Mouse (Mus musculus) left cerebral cortex, postnatal 14 days (tissue): ENCODE results near the gene Glipr1l2. TPM values are rescaled to one million over a fixed set of nuclear protein-coding genes. Genes with fewer than 3 reads are reported as not detected.
"Not testable (repeated sequence)": the region's sequence is repeated elsewhere in the genome, so short reads cannot be mapped to it uniquely, and the experiment has no call there.

Experiments
- DNase-seq, 2 experiments: peaks; one replicate each; pipeline ENCODE4 v3.0.0; 2021 to 2022; ENCODE audit warnings: low spot score in 2 of 2, mixed read lengths in 1 of 2
- intact Hi-C: fragments of 180-260 bp; cut with DNase I; formaldehyde crosslinking; loops from one replicate; pipeline ENCODE4 v1.15.1; 2025
- long read RNA-seq, 2 experiments: library from polyadenylated mRNA; stranded (forward); transcript quantifications; one replicate each; pipeline ENCODE4 v2.0.0; 2021
- total RNA-seq, 2 experiments: library from RNA; stranded (reverse); gene quantifications; 2 replicates each; pipeline ENCODE4 v1.2.3; 2021

The Glipr1l2 gene
- not detected for total RNA-seq
- long read RNA-seq, experiment 1 = 0 reads
- long read RNA-seq, experiment 2 = 0 reads

DNA sequence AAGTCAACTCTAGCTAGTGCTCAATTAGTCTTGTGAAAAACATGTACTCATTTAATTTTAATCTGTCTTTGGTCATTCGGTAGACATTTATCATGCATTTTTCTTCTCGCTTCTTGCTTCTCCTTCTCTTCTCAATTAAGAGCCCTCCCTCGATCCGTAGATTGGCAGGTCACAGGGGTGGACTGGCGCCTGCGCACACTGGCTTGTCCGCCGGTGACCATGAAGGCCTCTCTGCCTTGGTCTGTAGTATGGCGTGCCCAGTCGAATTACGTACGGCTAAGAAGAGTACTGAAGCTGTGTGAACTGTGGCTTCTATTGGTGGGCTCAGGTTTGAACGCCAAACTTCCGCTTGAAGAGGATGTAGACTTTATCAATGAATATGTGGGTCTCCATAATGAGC, at the start of gene Glipr1l2:
Glipr1l2 (plus strand) TSS at position 198 of the 400 bp plus-strand sequence.
- no peak for DNase-seq
- intact Hi-C loops = no loop called here

DNA sequence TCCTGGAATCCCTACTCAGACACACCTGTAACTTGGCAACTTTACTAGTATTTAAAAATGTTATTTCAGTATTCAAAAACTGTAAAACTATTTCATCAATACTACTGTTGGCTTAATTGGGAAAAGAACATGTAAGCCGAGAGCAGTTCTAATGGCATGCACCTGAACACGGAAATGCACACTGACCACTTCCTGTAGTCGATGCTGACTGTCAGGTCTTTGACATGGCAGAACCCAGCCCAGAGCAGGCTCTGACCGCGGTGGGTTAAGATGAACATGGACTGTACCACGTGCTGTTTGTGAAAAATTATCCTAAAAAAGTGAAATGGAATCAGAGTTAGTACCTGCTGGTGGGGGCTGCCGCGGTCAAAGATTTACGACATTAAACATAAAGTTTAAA, 39.6 kb upstream of the Glipr1l2 start:
- DNase-seq, intact Hi-C loops: not testable (repeated sequence)

DNA sequence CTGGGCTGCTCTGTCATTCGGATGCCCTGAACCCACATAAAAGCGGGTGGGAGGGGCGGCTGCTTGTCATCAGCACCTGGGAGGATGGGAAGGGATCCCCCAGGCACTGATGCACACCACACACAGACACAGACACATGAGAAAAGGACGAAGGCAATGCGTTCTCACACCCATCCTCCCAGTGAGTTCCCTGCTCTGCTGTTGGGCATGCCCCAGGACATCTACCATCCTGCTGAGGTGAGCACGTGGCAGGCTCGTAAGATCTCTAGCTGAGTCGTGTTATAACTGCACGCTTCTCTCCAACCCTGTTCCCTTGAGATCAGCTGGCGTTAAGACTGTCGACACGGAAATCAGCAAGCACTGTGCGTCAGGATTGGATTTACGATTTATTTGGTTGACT, 38.9 kb upstream of the Glipr1l2 start:
- intact Hi-C loops, DNase-seq: not testable (repeated sequence)

- intact Hi-C loops = no loop called here
Observed at GRCm38 (mm10) chr10:112051220-112051619, 31.9 kb upstream of the Glipr1l2 start.

GRCm38 (mm10) chr10:112051956-112052355, 31.2 kb upstream of the Glipr1l2 start:
- peak in 1 of 2 experiments; percentile 1 for DNase-seq
- intact Hi-C loops = not testable (repeated sequence)

More at GRCm38 (mm10) chr10:112051220-112051619, 31.9 kb upstream of the Glipr1l2 start:
- DNase-seq = no peak

DNA sequence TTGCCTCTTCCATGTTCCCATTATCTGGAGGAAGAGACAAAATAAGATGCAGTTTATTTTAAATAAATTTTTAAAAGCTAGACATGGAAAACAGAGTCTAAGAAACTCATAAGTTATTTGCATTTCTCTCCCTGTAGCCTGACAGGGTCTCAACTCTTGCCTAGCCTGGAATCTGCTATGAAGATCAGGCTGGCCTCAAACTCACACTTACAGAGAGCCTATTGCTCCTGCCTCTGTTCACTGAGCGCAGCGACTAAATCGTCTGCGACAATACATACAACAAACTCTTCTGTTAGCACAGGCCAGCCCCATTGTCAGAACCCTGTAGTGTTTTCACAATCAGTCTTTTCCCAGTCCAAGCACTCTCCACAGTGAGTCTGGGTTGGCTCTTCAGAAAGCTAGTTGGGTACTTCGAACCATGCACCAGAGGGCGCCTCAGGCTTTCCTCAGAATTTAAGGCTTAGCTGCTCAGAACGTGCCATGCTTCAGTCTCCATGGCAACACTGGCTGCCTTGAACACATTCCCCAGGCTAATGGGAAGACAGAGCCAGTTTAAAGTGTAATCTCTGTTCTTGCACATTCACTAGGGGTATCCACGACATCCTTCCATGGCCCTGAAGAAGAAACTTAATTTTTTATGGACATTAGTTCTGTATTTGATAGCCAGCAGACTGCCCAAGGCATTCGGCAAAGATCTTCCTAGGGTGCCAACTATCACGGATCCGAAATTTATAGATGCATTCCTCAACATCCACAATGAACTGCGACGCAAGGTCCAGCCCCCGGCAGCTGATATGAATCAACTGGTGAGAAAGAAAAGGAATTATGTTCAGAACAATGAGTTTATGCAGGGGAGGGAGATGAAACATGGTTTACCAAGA, 23.2 kb upstream of the Glipr1l2 start, which contains the start of gene Glipr1l1:
Glipr1l1 (plus strand) TSS at position 488 of the 881 bp plus-strand sequence.
- intact Hi-C loops = loop anchor here (5.0 kb wide), 2 partner anchors 102 to 742 kb away; partner anchors contain the start of genes Caps2 and Glipr1l3
- DNase-seq = peak; percentile 86

GRCm38 (mm10) chr10:112060583-112060934, 22.6 kb upstream of the Glipr1l2 start:
- intact Hi-C loops = loop anchor here (5.0 kb wide), 2 partner anchors 102 to 742 kb away; partner anchors contain the start of genes Caps2 and Glipr1l3

DNA sequence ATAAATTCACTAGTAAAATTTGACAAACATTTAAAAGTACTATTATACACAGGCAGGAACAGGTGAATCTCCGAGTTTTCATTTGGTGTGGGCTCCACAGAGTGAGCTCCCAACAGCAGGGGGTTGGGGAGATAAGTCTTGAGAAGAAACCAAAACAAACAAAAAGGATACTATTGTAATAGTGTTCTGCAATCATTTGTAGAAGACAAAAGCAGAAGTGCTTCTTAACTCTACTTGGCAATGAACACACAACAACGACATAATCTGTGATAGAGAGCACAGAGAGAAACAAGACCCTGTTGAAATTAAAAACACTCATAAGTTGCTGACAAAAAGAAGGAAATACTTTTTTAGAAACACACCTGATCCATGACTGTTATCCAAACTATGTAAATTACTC, 3.1 kb upstream of the Glipr1l2 start:
- intact Hi-C loops = no loop called here
- no peak for DNase-seq

More at GRCm38 (mm10) chr10:112060583-112060934, 22.6 kb upstream of the Glipr1l2 start:
- not testable (repeated sequence) for DNase-seq

- DNase-seq = peak; percentile 30 to 76
- intact Hi-C loops = loop anchor here (2.0 kb wide), 1 partner anchor 129 kb away; no protein-coding TSS in a partner anchor
Observed at GRCm38 (mm10) chr10:112105785-112106184, 22.6 kb downstream of the Glipr1l2 start.

DNA sequence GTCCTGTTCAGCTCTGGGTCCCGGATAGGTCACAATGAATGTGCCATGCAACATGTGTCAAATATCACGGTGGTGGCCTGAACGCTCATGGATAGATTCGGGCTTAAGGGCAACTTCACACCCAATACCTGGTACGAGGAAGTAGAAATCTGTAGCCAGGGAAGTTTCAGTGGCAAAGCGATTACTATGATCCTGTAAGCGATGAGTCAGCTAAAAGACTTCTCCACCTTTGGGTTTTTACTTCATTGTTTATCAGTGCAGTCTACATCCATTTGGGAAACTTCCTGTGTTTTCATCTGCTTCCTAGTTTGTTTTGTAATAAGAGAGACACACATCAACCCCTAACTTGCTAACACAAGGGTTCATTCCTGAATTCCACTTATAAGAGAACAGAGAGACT, 27.2 kb downstream of the Glipr1l2 start:
- intact Hi-C loops = no loop called here

DNA sequence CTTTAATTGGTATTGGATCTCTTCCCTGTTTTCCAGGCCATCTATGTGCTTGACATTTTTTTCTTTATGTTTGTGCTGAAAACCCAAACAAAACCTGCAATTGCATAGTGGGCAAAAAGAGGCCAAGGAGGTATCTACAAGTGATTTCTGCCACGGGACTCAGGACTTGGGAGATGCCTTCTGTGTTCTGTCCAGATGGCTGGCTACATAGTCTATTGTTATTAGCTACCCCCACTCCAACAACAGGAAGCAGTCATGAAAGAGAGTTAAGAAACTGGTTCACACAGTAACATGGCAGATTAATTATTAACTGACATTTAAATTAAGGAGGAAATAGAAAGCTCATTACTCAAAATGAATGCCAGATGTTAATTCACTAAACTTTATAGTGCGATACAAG, 41.9 kb downstream of the Glipr1l2 start:
- intact Hi-C loops, DNase-seq: not testable (repeated sequence)

More for the DNA sequence above, 27.2 kb downstream of the Glipr1l2 start:
- no peak for DNase-seq

DNA sequence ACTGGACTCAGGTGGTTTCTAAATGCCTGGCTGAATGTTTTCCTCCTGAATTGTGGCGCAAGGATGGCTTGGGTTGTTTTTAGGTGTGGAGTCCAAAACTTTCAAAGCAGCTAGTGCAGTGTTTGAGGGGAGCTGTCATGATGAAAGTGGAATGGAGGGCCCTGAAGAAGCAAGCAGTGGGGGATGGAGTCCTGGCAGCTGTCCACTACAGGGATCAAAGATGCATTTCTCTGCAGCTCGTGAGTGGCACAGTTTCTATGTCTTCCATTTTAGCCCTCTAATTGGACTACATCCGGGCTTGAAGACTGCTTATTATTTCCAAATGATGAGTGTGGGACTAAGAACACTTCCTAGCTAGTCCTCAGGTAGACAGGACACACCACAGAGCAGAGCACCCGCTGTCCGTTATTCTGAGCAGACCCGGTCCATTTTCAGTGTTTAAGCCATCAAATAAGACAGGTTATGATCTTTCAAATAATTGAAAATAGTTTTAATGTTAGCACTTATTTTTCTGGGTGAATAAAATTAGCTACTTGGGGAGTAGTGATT, 44.6 kb downstream of the Glipr1l2 start:
- intact Hi-C loops, DNase-seq: not testable (repeated sequence)

- intact Hi-C loops = no loop called here
- no peak for DNase-seq
Observed at GRCm38 (mm10) chr10:112132194-112132593, 49.0 kb downstream of the Glipr1l2 start.

DNA sequence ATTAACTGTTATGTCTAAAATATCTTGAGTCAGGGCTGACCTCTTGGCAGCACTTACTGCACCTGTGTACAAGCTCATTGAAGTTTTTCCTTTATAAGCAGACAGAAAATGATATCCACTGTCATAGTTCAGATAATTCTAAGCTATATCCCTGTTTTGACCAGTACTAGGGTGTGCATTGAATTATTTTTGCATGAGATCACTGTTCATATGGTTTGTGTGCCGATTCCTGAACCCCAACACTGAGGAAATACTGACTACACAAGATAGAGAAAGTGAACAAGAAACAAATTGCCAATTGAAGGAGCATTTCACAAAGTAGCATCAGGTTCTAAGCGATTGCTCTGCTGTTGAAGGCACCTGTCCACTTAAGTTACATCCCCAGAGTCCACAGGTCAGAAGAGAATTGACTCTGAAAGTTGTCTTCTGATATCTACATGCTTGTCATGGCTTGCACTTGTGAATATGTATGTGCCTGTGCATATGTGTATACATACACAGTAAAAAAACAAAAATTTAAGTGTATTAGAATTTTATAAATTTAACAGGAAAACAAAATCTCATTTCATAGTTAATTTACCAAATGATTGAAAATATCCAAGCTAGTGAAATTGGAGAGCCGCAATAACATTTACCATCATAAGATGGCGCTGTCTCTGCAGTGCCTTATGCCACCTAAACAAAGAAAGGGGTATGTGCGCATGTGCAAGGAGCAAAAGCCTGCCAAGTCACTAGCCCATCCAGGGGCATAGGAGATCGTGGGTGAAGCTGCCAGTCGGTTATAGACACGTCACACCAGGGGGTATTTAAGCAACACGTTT, 55.1 kb downstream of the Glipr1l2 start:
- intact Hi-C loops = no loop called here
- peak; percentile 50 for DNase-seq

DNA sequence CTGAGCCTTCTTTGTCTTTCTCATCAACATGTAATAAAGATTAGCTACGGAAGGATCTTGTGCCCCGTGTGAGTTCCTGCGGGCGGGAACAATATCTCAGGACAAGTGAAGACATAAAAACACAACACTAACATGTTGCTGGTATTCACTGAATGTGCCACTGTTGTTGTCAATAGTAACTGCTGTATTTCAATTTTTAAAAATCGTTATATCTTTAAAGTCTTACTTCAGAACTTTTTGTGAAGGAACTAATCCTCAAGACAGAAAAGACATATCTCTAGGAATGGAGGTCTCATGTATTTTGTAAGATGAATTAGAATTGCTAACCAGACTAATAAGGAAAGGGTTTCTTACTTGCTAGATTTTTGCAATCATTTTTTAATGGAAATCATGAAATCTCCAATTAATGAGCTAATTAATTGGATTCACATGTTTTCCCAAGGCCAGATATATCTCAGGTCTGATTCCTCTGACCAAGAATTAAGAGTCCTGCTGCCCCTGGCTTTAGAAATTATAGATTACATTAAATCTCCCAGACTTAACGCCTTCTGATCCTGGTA, 55.8 kb downstream of the Glipr1l2 start:
- intact Hi-C loops = no loop called here
- no peak for DNase-seq

GRCm38 (mm10) chr10:112139834-112140233, 56.7 kb downstream of the Glipr1l2 start:
- DNase-seq = no peak
- intact Hi-C loops = no loop called here
